Mouse (Mus musculus) myocyte (in vitro differentiated cells): Measurements from ENCODE around the gene Sprn. TPM values are rescaled to one million over a fixed set of nuclear protein-coding genes. Genes with fewer than 3 reads are reported as not detected.
A peak's percentile ranks its signal among the peaks of the same experiment; 100 is the strongest.

Experiments
- H3K27me3 ChIP-seq: one replicate; pipeline ENCODE4 v1.6.1; 2011; ENCODE audit not compliant: control insufficient read depth, insufficient read depth, insufficient read length
- H3K36me3 ChIP-seq: one replicate; pipeline ENCODE4 v1.6.1; 2011; ENCODE audit not compliant: control insufficient read depth, insufficient read depth
- H3K4me2 ChIP-seq: one replicate; pipeline ENCODE4 v1.6.1; 2011; ENCODE audit warnings: low read depth, control low read depth
- H3K4me3 ChIP-seq: one replicate; pipeline ENCODE4 v1.5.1; 2011; ENCODE audit warnings: mild to moderate bottlenecking, control low read depth, moderate library complexity
- H3K79me2 ChIP-seq: one replicate; pipeline ENCODE4 v1.6.1; 2011; ENCODE audit not compliant: control insufficient read depth, insufficient read depth
- H3ac ChIP-seq: one replicate; pipeline ENCODE4 v1.6.1; 2011; ENCODE audit not compliant: control insufficient read depth, insufficient read length
- CEBPB ChIP-seq: IDR thresholded peaks from 2 replicates; pipeline ENCODE4 v1.6.1; 2011; ENCODE audit warnings: mild to moderate bottlenecking, moderate library complexity; ENCODE audit not compliant: poor library complexity, insufficient read depth, severe bottlenecking
- E2F4 ChIP-seq: IDR thresholded peaks from one replicate; pipeline ENCODE4 v1.6.1; 2011; ENCODE audit warnings: mild to moderate bottlenecking, control low read depth, moderate library complexity; ENCODE audit not compliant: insufficient read depth
- MAX ChIP-seq: IDR thresholded peaks from one replicate; pipeline ENCODE4 v1.6.1; 2011; ENCODE audit warnings: low read depth, mild to moderate bottlenecking, control low read depth
- MYOD1 ChIP-seq, 3 experiments: IDR thresholded peaks; one replicate each; pipeline ENCODE4 v1.6.1; 2011; ENCODE audit warnings: control low read depth in 2 of 3, low read depth in 2 of 3, mild to moderate bottlenecking in 2 of 3, moderate library complexity in 1 of 3; ENCODE audit not compliant: insufficient read length in 2 of 3, control insufficient read depth in 1 of 3
- MYOG ChIP-seq, 3 experiments: IDR thresholded peaks; one replicate each; pipeline ENCODE4 v1.6.1; 2011; ENCODE audit warnings: control low read depth in 2 of 3, low read depth in 2 of 3, mild to moderate bottlenecking in 2 of 3; ENCODE audit not compliant: insufficient read length in 2 of 3, control insufficient read depth in 1 of 3, insufficient read depth in 1 of 3
- POLR2A ChIP-seq: IDR thresholded peaks from one replicate; pipeline ENCODE4 v1.6.1; 2011; ENCODE audit warnings: low read depth, mild to moderate bottlenecking, control low read depth, moderate library complexity; ENCODE audit not compliant: insufficient read length
- POLR2AphosphoS2 ChIP-seq: IDR thresholded peaks from one replicate; pipeline ENCODE4 v1.6.1; 2011; ENCODE audit warnings: low read depth, control low read depth; ENCODE audit not compliant: insufficient read length
- REST ChIP-seq: IDR thresholded peaks from one replicate; pipeline ENCODE4 v1.6.1; 2011; ENCODE audit warnings: mild to moderate bottlenecking, control low read depth, moderate library complexity; ENCODE audit not compliant: insufficient read depth, insufficient read length
- SRF ChIP-seq: IDR thresholded peaks from one replicate; pipeline ENCODE4 v1.6.1; 2011; ENCODE audit warnings: low read depth; ENCODE audit not compliant: control insufficient read depth, insufficient read length
- TCF12 ChIP-seq: IDR thresholded peaks from one replicate; pipeline ENCODE4 v1.6.1; 2011; ENCODE audit warnings: mild to moderate bottlenecking, control low read depth; ENCODE audit not compliant: poor library complexity, insufficient read depth, severe bottlenecking
- TCF3 ChIP-seq: IDR thresholded peaks from one replicate; pipeline ENCODE4 v1.6.1; 2011; ENCODE audit warnings: low read depth, control low read depth; ENCODE audit not compliant: insufficient read length
- USF1 ChIP-seq: IDR thresholded peaks from one replicate; pipeline ENCODE4 v1.6.1; 2011; ENCODE audit warnings: low read depth, mild to moderate bottlenecking, control low read depth, moderate library complexity
- polyA plus RNA-seq: library from polyadenylated mRNA; unstranded; fragments of >200 nt; fragmentation: generic; extraction: Trizol; gene quantifications from one replicate; pipeline ENCODE4 v1.2.1, GENCODE M21; 2012; ENCODE audit warnings: missing spikeins

Sprn gene
- polyA plus RNA-seq, 1 experiment = not detected

GRCm38 (mm10) chr7:140126934-140127333 lies 27.7 kb downstream of the Sprn start:
- TF ChIP-seq SRF = no peak
- no peak for TF ChIP-seq POLR2A
- no peak for TF ChIP-seq MYOD1 (IDR thresholded peaks at IDR 0.05; ENCODE audit: control insufficient read depth in 1 of 3, insufficient read length in 2 of 3, low read depth in 2 of 3)
- no peak for TF ChIP-seq TCF12
- no peak for TF ChIP-seq CEBPB
- TF ChIP-seq REST = no peak
- TF ChIP-seq TCF3 = no peak
- TF ChIP-seq USF1 = no peak
- no peak for TF ChIP-seq POLR2AphosphoS2
- no peak for TF ChIP-seq E2F4
- no peak for TF ChIP-seq MAX
- no peak for TF ChIP-seq MYOG (IDR thresholded peaks at IDR 0.05; ENCODE audit: control insufficient read depth in 1 of 3, insufficient read depth in 1 of 3, insufficient read length in 2 of 3, low read depth in 2 of 3)
- H3K4me3 ChIP-seq = no peak overlapping the region
- no peak overlapping the region for H3K4me2 ChIP-seq
- no peaks in the 10 kb centered on the region for H3K27me3 ChIP-seq
- H3K79me2 ChIP-seq = no peaks in the 10 kb centered on the region
- H3ac ChIP-seq = no peak overlapping the region
- H3K36me3 ChIP-seq = no peaks in the 10 kb centered on the region

- TF ChIP-seq CEBPB (no peak), USF1 (no peak), TCF12 (no peak), SRF (no peak), POLR2AphosphoS2 (no peak), TCF3 (no peak), MAX (no peak), E2F4 (no peak), MYOD1 (IDR thresholded peaks at IDR 0.05; ENCODE audit: control insufficient read depth in 1 of 3, insufficient read length in 2 of 3, low read depth in 2 of 3) (no peak), MYOG (IDR thresholded peaks at IDR 0.05; ENCODE audit: control insufficient read depth in 1 of 3, insufficient read depth in 1 of 3, insufficient read length in 2 of 3, low read depth in 2 of 3) (no peak), REST (no peak), POLR2A (no peak)
- no peak overlapping the region for H3ac ChIP-seq
- H3K79me2 ChIP-seq = no peaks in the 10 kb centered on the region
- H3K36me3 ChIP-seq = no peaks in the 10 kb centered on the region
- peak overlapping the region; percentile 91 for H3K4me2 ChIP-seq
- peak overlapping the region; percentile 34 for H3K4me3 ChIP-seq
- no peaks in the 10 kb centered on the region for H3K27me3 ChIP-seq
Measured at GRCm38 (mm10) chr7:140126022-140126350, 28.7 kb downstream of the Sprn start.

DNA sequence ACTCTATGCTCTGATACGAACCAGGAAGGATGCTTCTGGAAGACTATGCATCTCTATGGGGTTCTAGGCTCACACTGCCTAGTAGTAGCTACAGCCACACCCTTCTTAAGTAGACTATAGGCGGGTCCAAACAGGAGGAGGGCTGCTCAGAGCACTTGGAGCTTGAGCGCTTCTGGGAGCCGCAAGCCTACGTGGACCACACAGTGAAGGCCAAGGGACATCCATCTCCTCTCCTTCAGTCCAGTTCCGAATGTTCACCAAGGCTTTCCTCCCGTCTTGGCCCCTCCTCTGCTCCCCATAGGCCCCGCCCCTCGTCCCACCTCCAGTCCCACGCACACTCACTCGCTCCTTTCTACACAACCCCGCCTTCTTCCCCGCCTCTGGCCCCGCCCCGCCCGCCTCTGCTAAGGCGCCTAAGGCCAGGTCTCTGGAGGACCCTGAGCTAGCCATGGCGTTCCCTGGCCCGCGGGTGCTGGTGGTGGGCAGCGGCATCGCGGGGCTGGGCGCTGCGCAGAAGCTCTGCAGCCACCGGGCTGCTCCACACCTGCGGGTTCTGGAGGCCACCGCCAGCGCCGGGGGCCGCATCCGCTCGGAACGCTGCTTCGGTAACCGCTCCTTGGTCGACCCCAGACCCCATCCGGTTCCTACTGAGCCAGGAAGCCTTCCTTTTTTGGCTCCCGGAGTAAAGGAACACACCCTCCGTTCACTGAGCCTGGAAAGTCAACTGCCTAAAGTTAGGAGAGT lies 29.2 kb downstream of the Sprn start:
- Histone ChIP-seq H3K4me2 (peak overlapping the region; percentile 91), H3K36me3 (no peaks in the 10 kb centered on the region), H3K4me3 (peak overlapping the region; percentile 34), H3K79me2 (no peaks in the 10 kb centered on the region), H3ac (peak overlapping the region; percentile 14), H3K27me3 (no peaks in the 10 kb centered on the region)
- TF ChIP-seq POLR2AphosphoS2 (peak; percentile 59), MYOD1 (IDR thresholded peaks at IDR 0.05; ENCODE audit: control insufficient read depth in 1 of 3, insufficient read length in 2 of 3, low read depth in 2 of 3) (no peak), POLR2A (peak; percentile 82)

- Histone ChIP-seq H3K36me3 (no peaks in the 10 kb centered on the region), H3K27me3 (no peaks in the 10 kb centered on the region), H3K79me2 (no peaks in the 10 kb centered on the region), H3K4me3 (no peak overlapping the region), H3ac (no peak overlapping the region), H3K4me2 (no peak overlapping the region)
- TF ChIP-seq MAX = no peak
- no peak for TF ChIP-seq MYOD1 (IDR thresholded peaks at IDR 0.05; ENCODE audit: control insufficient read depth in 1 of 3, insufficient read length in 2 of 3, low read depth in 2 of 3)
- no peak for TF ChIP-seq POLR2A
- no peak for TF ChIP-seq E2F4
- no peak for TF ChIP-seq USF1
- TF ChIP-seq REST = no peak
- TF ChIP-seq TCF3 = no peak
- TF ChIP-seq SRF = no peak
- TF ChIP-seq TCF12 = no peak
- no peak for TF ChIP-seq CEBPB
- no peak for TF ChIP-seq MYOG (IDR thresholded peaks at IDR 0.05; ENCODE audit: control insufficient read depth in 1 of 3, insufficient read depth in 1 of 3, insufficient read length in 2 of 3, low read depth in 2 of 3)
- TF ChIP-seq POLR2AphosphoS2 = no peak
Measured at GRCm38 (mm10) chr7:140124382-140124781, 30.3 kb downstream of the Sprn start.

DNA sequence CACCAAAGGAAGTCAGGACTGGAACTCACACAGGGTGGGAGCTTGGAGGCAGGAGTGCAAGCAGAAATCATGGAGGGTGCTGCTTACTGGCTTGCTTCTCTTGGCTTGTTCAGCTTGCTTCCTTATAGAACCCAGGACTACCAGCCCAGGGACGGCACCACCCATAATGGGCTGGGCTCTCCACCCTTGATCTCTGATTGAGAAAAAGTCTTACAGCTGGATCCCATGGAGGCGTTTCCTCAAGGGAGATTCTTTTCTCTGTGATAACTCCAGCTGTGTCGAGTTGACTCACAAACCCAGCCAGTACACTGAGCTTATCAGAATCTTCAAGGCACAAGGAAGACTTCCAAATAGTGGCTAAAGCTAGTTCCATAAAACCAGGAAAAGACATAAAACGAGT lies 31.9 kb downstream of the Sprn start:
- Histone ChIP-seq H3ac (no peak overlapping the region), H3K36me3 (no peaks in the 10 kb centered on the region), H3K4me3 (no peak overlapping the region), H3K27me3 (no peaks in the 10 kb centered on the region), H3K79me2 (no peaks in the 10 kb centered on the region), H3K4me2 (peak overlapping the region; percentile 43)
- no peak for TF ChIP-seq TCF3
- TF ChIP-seq SRF = no peak
- no peak for TF ChIP-seq TCF12
- no peak for TF ChIP-seq USF1
- TF ChIP-seq REST = no peak
- no peak for TF ChIP-seq CEBPB
- no peak for TF ChIP-seq MYOD1 (IDR thresholded peaks at IDR 0.05; ENCODE audit: control insufficient read depth in 1 of 3, insufficient read length in 2 of 3, low read depth in 2 of 3)
- no peak for TF ChIP-seq MYOG (IDR thresholded peaks at IDR 0.05; ENCODE audit: control insufficient read depth in 1 of 3, insufficient read depth in 1 of 3, insufficient read length in 2 of 3, low read depth in 2 of 3)
- TF ChIP-seq MAX = no peak
- TF ChIP-seq E2F4 = no peak
- no peak for TF ChIP-seq POLR2AphosphoS2
- TF ChIP-seq POLR2A = no peak
